8 mouse cellular contexts compared by ENCODE assay signal in genomic region chr2:165899474-165899873, GRCm38 (mm10). TPM values are rescaled to one million over a fixed set of nuclear protein-coding genes. Genes with fewer than 3 reads are reported as not detected.
DNase-seq lines count a peak whose midpoint lies in the region; ATAC-seq and TF ChIP-seq lines count a peak whose summit lies in the region.

No protein-coding gene starts in this region.

- 0 out of 2 replicates have a peak, but pooled peaks have one; percentile 13 for TF ChIP-seq CTCF in bone marrow macrophage, adult 2 months (IDR thresholded peaks at IDR 0.05; ENCODE audit: low read depth, low read length)

- H3K27ac ChIP-seq in kidney, embryonic 15.5 days, result peak overlapping the region; percentile 93
- H3K27ac ChIP-seq in bone marrow macrophage, adult 2 months (ENCODE audit: insufficient read depth, low read depth, low read length), result no peak overlapping the region
- peak overlapping the region; percentile 82; the same call in 1 of the 2 replicates for H3K27ac ChIP-seq in limb, embryonic 13.5 days

- H3K27me3 ChIP-seq in kidney, embryonic 15.5 days, result no peaks in the 10 kb centered on the region
- H3K27me3 ChIP-seq in limb, embryonic 13.5 days, result no peaks in the 10 kb centered on the region

- no peak for TF ChIP-seq POLR2A in bone marrow macrophage, adult 2 months (IDR thresholded peaks at IDR 0.05; ENCODE audit: borderline replicate concordance, low read depth, low read length)

- peak; percentile 55 for DNase-seq in embryo, embryonic 10 days (ENCODE audit: low spot score)
- no peak for DNase-seq in embryo, embryonic 9.5 days (ENCODE audit: extremely low spot score)
- DNase-seq in kidney, postnatal 14 days, result no peak
- no peak for DNase-seq in cerebellum, adult 11-12 months
- DNase-seq in Muller cell, postnatal 12 days (ENCODE audit: inconsistent ontology term), result no peak

- no peak for ATAC-seq in kidney, embryonic 15.5 days (replicated peaks; ENCODE audit: low FRiP score)
- no peak for ATAC-seq in limb, embryonic 13.5 days (ENCODE audit: low FRiP score, low read depth)

- peaks cover 54% of the 10 kb centered on the region for H3K4me1 ChIP-seq in kidney, embryonic 15.5 days
- peaks cover 25% of the 10 kb centered on the region for H3K4me1 ChIP-seq in bone marrow macrophage, adult 2 months (ENCODE audit: control insufficient read depth, insufficient read depth, low read length)
- peaks cover 30% of the 10 kb centered on the region for H3K4me1 ChIP-seq in limb, embryonic 13.5 days

- no peak overlapping the region for H3K9ac ChIP-seq in kidney, embryonic 15.5 days
- no peak overlapping the region for H3K9ac ChIP-seq in limb, embryonic 13.5 days

- H3K4me3 ChIP-seq in kidney, embryonic 15.5 days (replicated peaks), result no peak overlapping the region
- no peak overlapping the region for H3K4me3 ChIP-seq in bone marrow macrophage, adult 2 months (ENCODE audit: insufficient read depth, low read length)
- no peak overlapping the region for H3K4me3 ChIP-seq in limb, embryonic 13.5 days

- WGBS in kidney, embryonic 15.5 days, result 45% methylated on average over 6 of the region's 6 CpGs
- 44% methylated on average over 6 of the region's 6 CpGs for WGBS in limb, embryonic 13.5 days

- H3K36me3 ChIP-seq in kidney, embryonic 15.5 days, result no peaks in the 10 kb centered on the region
- H3K36me3 ChIP-seq in limb, embryonic 13.5 days, result no peaks in the 10 kb centered on the region

- H3K9me3 ChIP-seq in kidney, embryonic 15.5 days (replicated peaks), result no peaks in the 10 kb centered on the region
- no peaks in the 10 kb centered on the region for H3K9me3 ChIP-seq in limb, embryonic 13.5 days

- peak overlapping the region; percentile 46; the same call in 1 of the 2 replicates for H3K4me2 ChIP-seq in kidney, embryonic 15.5 days
- no peak overlapping the region for H3K4me2 ChIP-seq in limb, embryonic 13.5 days (replicated peaks)

RNA-seq across cellular contexts. Expression of gene Zmynd8, which starts 0.7 kb away (rescaled TPM):
- polyA plus RNA-seq in kidney, embryonic 15.5 days (2015; fragmentation: Nextera tagmentation; extraction: Ambion mirVana), result 67.1 and 68.3 TPM in 2 replicates
- 97.8 and 99.5 TPM in 2 replicates for polyA plus RNA-seq in bone marrow macrophage, adult 2 months (2012; ENCODE audit: insufficient read depth, insufficient read length, missing spikeins)
- polyA plus RNA-seq in limb, embryonic 13.5 days (2015; fragmentation: Nextera tagmentation; extraction: Ambion mirVana), result 59.4 and 65.7 TPM in 2 replicates
